Mouse (Mus musculus) heart, embryonic 14.5 days (tissue): ENCODE data around the gene Rabl2. TPM values are rescaled to one million over a fixed set of nuclear protein-coding genes. Genes with fewer than 3 reads are reported as not detected.

Experiments
- ATAC-seq: fragments of 200-750 bp; cut with Nextera tagmentation; 2 replicates; pipeline ENCODE4 v1.8.0; 2017; ENCODE audit warnings: low read depth, moderate TSS enrichment; ENCODE audit not compliant: insufficient number of reproducible peaks, insufficient read depth, low FRiP score
- H3K27ac ChIP-seq, 2 experiments: fragments of 200-500 bp in 1 of 2; fragments of 300-500 bp in 1 of 2; sonication (generic) in 1 of 2; replicated peaks in 1 of 2; 2 replicates each; pipeline ENCODE4 v1.5.1; 2012 to 2014; ENCODE audit warnings: low read depth in 2 of 2, low read length in 2 of 2, control low read depth in 1 of 2, mild to moderate bottlenecking in 1 of 2, mixed read lengths in 1 of 2; ENCODE audit not compliant: control insufficient read depth in 1 of 2, insufficient read depth in 1 of 2
- H3K27me3 ChIP-seq: fragments of 300-500 bp; sonication (generic); 2 replicates; pipeline ENCODE4 v1.6.1; 2014; ENCODE audit warnings: mild to moderate bottlenecking, low read length, control low read depth; ENCODE audit not compliant: control insufficient read depth, insufficient read depth
- H3K36me3 ChIP-seq: fragments of 300-500 bp; sonication (generic); 2 replicates; pipeline ENCODE4 v1.6.1; 2014; ENCODE audit warnings: mild to moderate bottlenecking, control low read depth, low read length, mixed read lengths; ENCODE audit not compliant: control insufficient read depth, insufficient read depth
- H3K4me1 ChIP-seq, 2 experiments: fragments of 200-500 bp in 1 of 2; fragments of 300-500 bp in 1 of 2; sonication (generic) in 1 of 2; 2 replicates each; pipeline ENCODE4 v1.6.1; 2012 to 2014; ENCODE audit warnings: low read length in 2 of 2, control low read depth in 1 of 2, mixed read lengths in 1 of 2; ENCODE audit not compliant: control insufficient read depth in 2 of 2, insufficient read depth in 2 of 2
- H3K4me2 ChIP-seq: fragments of 300-500 bp; sonication (generic); 2 replicates; pipeline ENCODE4 v1.6.1; 2014; ENCODE audit warnings: mild to moderate bottlenecking, low read length
- H3K4me3 ChIP-seq, 2 experiments: fragments of 200-500 bp in 1 of 2; fragments of 300-500 bp in 1 of 2; sonication (generic) in 1 of 2; 2 replicates each; pipeline ENCODE4 v1.5.1; 2012 to 2014; ENCODE audit warnings: low read length in 2 of 2, mild to moderate bottlenecking in 2 of 2, control low read depth in 1 of 2, low read depth in 1 of 2, moderate library complexity in 1 of 2; ENCODE audit not compliant: control insufficient read depth in 1 of 2, insufficient read depth in 1 of 2
- H3K9ac ChIP-seq: fragments of 300-500 bp; sonication (generic); 2 replicates; pipeline ENCODE4 v1.6.1; 2014; ENCODE audit warnings: mild to moderate bottlenecking, low read length
- H3K9me3 ChIP-seq: fragments of 300-500 bp; sonication (generic); 2 replicates; pipeline ENCODE4 v1.6.1; 2016; ENCODE audit warnings: low read length, control low read depth; ENCODE audit not compliant: control insufficient read depth
- WGBS: fragments of 180-500 bp; shearing (Covaris S2); extraction: QIAGEN DNeasy Blood & Tissue Kit; methylation state at CpG from one replicate; pipeline ENCODE4 v1.1.7; 2014; 5-methylcytosine and 5-hydroxymethylcytosine counted together
- polyA plus RNA-seq: library from polyadenylated mRNA; unstranded; fragments of >200 nt; fragmentation: Nextera tagmentation; extraction: Ambion mirVana; gene quantifications from 2 replicates; pipeline ENCODE4 v1.2.1, GENCODE M21; 2014

Rabl2 gene
- polyA plus RNA-seq, 1 experiment from 2014 or later = 20.3 TPM

- no peak for ATAC-seq
- Histone ChIP-seq H3K27ac (no peak overlapping the region), H3K4me1 (peaks cover 0 to 19% of the 10 kb centered on the region in 2 experiments; a peak in 3 of 4 replicates), H3K9me3 (no peaks in the 10 kb centered on the region), H3K9ac (no peak overlapping the region), H3K36me3 (no peaks in the 10 kb centered on the region; the same call in 1 of the 2 replicates), H3K4me2 (no peak overlapping the region), H3K27me3 (peaks cover 46% of the 10 kb centered on the region), H3K4me3 (no peak overlapping the region)
- 47% methylated on average over 10 of the region's 10 CpGs for WGBS
These were observed 32.5 kb downstream of the Rabl2 start for GRCm38 (mm10) chr15:89559202-89559731.

- H3K4me1 ChIP-seq = peaks cover 0 to 19% of the 10 kb centered on the region in 2 experiments; a peak in 3 of 4 replicates
- ATAC-seq = no peak
- H3K36me3 ChIP-seq = no peaks in the 10 kb centered on the region; the same call in 1 of the 2 replicates
- H3K27ac ChIP-seq = no peak overlapping the region
- no peaks in the 10 kb centered on the region for H3K9me3 ChIP-seq
- H3K4me2 ChIP-seq = peak overlapping the region; percentile 57
- WGBS = 19% methylated on average over 34 of the region's 34 CpGs
- no peak overlapping the region for H3K9ac ChIP-seq
- H3K27me3 ChIP-seq = peaks cover 46% of the 10 kb centered on the region
- peak overlapping the region; percentile 26 to 38 for H3K4me3 ChIP-seq
These were observed 33.7 kb downstream of the Rabl2 start for GRCm38 (mm10) chr15:89557996-89558390.

GRCm38 (mm10) chr15:89557179-89557995 lies 34.3 kb downstream of the Rabl2 start:
- H3K9me3 ChIP-seq = no peaks in the 10 kb centered on the region
- H3K36me3 ChIP-seq = peaks cover 2% of the 10 kb centered on the region; the same call in 1 of the 2 replicates
- H3K4me2 ChIP-seq = peak overlapping the region; percentile 57
- H3K4me1 ChIP-seq = peaks cover 0 to 19% of the 10 kb centered on the region in 2 experiments; a peak in 3 of 4 replicates
- no peak overlapping the region for H3K27ac ChIP-seq
- H3K27me3 ChIP-seq = peaks cover 46% of the 10 kb centered on the region
- no peak overlapping the region for H3K9ac ChIP-seq
- no peak for ATAC-seq
- 26% methylated on average over 40 of the region's 40 CpGs for WGBS
- H3K4me3 ChIP-seq = peak overlapping the region; percentile 26 to 38

- WGBS = 19% methylated on average over 23 of the region's 23 CpGs
- Histone ChIP-seq H3K9ac (no peak overlapping the region; the same call in 1 of the 2 replicates), H3K4me1 (peaks cover 0 to 19% of the 10 kb centered on the region in 2 experiments; a peak in 3 of 4 replicates), H3K4me2 (peak overlapping the region; percentile 57), H3K27me3 (peaks cover 46% of the 10 kb centered on the region), H3K36me3 (peaks cover 4% of the 10 kb centered on the region; the same call in 1 of the 2 replicates), H3K27ac (no peak overlapping the region), H3K4me3 (peak overlapping the region; percentile 8 to 22; a peak in 3 of 4 replicates), H3K9me3 (no peaks in the 10 kb centered on the region)
- no peak for ATAC-seq
These were observed 35.1 kb downstream of the Rabl2 start for GRCm38 (mm10) chr15:89556401-89557178.

- 72% methylated on average over 6 of the region's 6 CpGs for WGBS
- Histone ChIP-seq H3K9ac (no peak overlapping the region), H3K4me3 (no peak overlapping the region), H3K9me3 (no peaks in the 10 kb centered on the region), H3K4me2 (no peak overlapping the region), H3K27ac (no peak overlapping the region), H3K4me1 (peaks cover 0 to 19% of the 10 kb centered on the region in 2 experiments; a peak in 3 of 4 replicates), H3K27me3 (peaks cover 46% of the 10 kb centered on the region), H3K36me3 (peaks cover 4% of the 10 kb centered on the region; the same call in 1 of the 2 replicates)
- ATAC-seq = no peak
These were observed 36.1 kb downstream of the Rabl2 start for GRCm38 (mm10) chr15:89555591-89555990.

- Histone ChIP-seq H3K9me3 (no peaks in the 10 kb centered on the region), H3K36me3 (peaks cover 10% of the 10 kb centered on the region; the same call in 1 of the 2 replicates), H3K4me2 (no peak overlapping the region), H3K4me3 (no peak overlapping the region), H3K4me1 (peaks cover 0 to 9% of the 10 kb centered on the region in 2 experiments; a peak in 3 of 4 replicates), H3K27ac (no peak overlapping the region), H3K9ac (no peak overlapping the region), H3K27me3 (peaks cover 38% of the 10 kb centered on the region)
- 43% methylated on average over 1 of the region's 1 CpGs for WGBS
- ATAC-seq = no peak
These were observed 40.0 kb downstream of the Rabl2 start for GRCm38 (mm10) chr15:89551733-89552132.

GRCm38 (mm10) chr15:89550506-89550905 lies 41.2 kb downstream of the Rabl2 start:
- Histone ChIP-seq H3K27ac (no peak overlapping the region), H3K36me3 (peaks cover 13% of the 10 kb centered on the region; the same call in 1 of the 2 replicates), H3K27me3 (peaks cover 26% of the 10 kb centered on the region), H3K4me1 (0 out of 4 replicates have a peak, but pooled peaks cover 0 to 3% of the 10 kb centered on the region in 2 experiments), H3K9me3 (no peaks in the 10 kb centered on the region), H3K4me3 (no peak overlapping the region), H3K4me2 (no peak overlapping the region), H3K9ac (no peak overlapping the region)
- WGBS = 86% methylated on average over 8 of the region's 8 CpGs
- ATAC-seq = no peak
